Mouse (Mus musculus) hindbrain, embryonic 10.5 days (tissue): ENCODE data around the gene Myom1. TPM values are rescaled to one million over a fixed set of nuclear protein-coding genes. Genes with fewer than 3 reads are reported as not detected.

Experiments
- DNase-seq: peaks from one replicate; pipeline ENCODE4 v3.0.0-alpha.2; 2017; ENCODE audit warnings: low spot score
- H3K27ac ChIP-seq: fragments of 300-500 bp; sonication (generic); 2 replicates; pipeline ENCODE4 v1.5.1; 2016; ENCODE audit warnings: mild to moderate bottlenecking, moderate library complexity
- H3K27me3 ChIP-seq: fragments of 300-500 bp; sonication (generic); 2 replicates; pipeline ENCODE4 v1.6.1; 2016; ENCODE audit warnings: mild to moderate bottlenecking; ENCODE audit not compliant: poor library complexity, insufficient read depth, severe bottlenecking
- H3K36me3 ChIP-seq: fragments of 300-500 bp; sonication (generic); 2 replicates; pipeline ENCODE4 v1.6.1; 2016; ENCODE audit warnings: mild to moderate bottlenecking, moderate library complexity
- H3K4me1 ChIP-seq: fragments of 300-500 bp; sonication (generic); replicated peaks from 2 replicates; pipeline ENCODE4 v1.6.1; 2016; ENCODE audit warnings: mild to moderate bottlenecking
- H3K4me3 ChIP-seq: fragments of 300-500 bp; sonication (generic); 2 replicates; pipeline ENCODE4 v1.5.1; 2016; ENCODE audit warnings: mild to moderate bottlenecking, moderate library complexity
- H3K9me3 ChIP-seq: fragments of 300-500 bp; sonication (generic); 2 replicates; pipeline ENCODE4 v1.6.1; 2016; ENCODE audit warnings: mild to moderate bottlenecking, moderate library complexity
- WGBS: fragments of 180-500 bp; shearing (Covaris S2); methylation state at CpG from one replicate; pipeline ENCODE4 v1.1.7; 2016; 5-methylcytosine and 5-hydroxymethylcytosine counted together
- polyA plus RNA-seq: library from polyadenylated mRNA; unstranded; fragments of >200 nt; fragmentation: Nextera tagmentation; extraction: Ambion mirVana; gene quantifications from 2 replicates; pipeline ENCODE4 v1.2.1, GENCODE M21; 2016

Gene Myom1
- polyA plus RNA-seq, 1 experiment from 2014 or later: 0.99 TPM

DNA sequence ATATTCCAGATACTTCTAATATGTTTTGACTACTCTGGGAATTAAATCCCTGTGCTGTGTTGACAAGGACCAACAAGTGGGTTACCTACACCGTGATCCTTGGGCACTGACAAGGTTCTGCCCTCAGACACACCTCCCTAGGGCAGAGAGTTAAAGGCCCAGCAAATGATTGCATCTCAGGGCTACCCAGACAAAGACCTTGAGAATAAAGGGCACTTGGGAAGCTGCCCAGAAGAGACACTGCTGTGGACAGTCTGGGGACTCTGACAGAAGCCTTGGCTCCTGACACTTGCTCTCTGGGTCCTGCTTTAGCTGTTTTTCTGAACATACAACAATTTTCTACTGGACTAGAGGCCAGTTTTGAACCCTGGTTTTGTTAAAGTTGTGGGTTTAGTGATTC, 152.8 kb downstream of the Myom1 start:
- H3K9me3 ChIP-seq: no peaks in the 10 kb centered on the region
- no peak for DNase-seq
- no peaks in the 10 kb centered on the region for H3K36me3 ChIP-seq
- H3K4me1 ChIP-seq: peaks cover 23% of the 10 kb centered on the region
- WGBS: 52% methylated on average over 1 of the region's 1 CpGs
- peak overlapping the region; percentile 35; the same call in 1 of the 2 replicates for H3K27ac ChIP-seq
- H3K4me3 ChIP-seq: no peak overlapping the region
- no peaks in the 10 kb centered on the region for H3K27me3 ChIP-seq

DNA sequence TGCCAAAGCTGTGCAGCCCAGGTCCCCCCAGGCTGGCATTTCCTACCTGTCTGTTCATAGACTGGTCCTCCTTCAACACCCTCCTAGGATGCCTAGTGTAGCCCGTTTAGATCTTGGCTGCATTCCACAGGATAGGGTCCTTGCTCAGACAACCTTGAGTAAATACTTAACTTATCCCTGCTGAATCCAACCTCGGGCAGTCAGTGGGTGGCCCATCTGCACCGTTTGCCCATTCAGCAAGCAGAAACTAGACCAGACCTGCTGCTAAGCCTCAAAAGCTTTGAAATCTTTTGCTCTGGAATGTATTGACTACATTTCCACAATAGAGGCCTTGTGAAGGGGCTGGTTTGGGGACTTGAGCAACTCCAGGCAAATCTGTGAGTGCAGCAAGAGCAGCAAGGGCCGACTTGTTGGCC, 156.7 kb downstream of the Myom1 start:
- no peaks in the 10 kb centered on the region for H3K36me3 ChIP-seq
- peak; percentile 25 for DNase-seq
- H3K27ac ChIP-seq: peak overlapping the region; percentile 19; the same call in 1 of the 2 replicates
- peaks cover 23% of the 10 kb centered on the region for H3K4me1 ChIP-seq
- no peaks in the 10 kb centered on the region for H3K9me3 ChIP-seq
- H3K27me3 ChIP-seq: no peaks in the 10 kb centered on the region
- WGBS: 29% methylated on average over 4 of the region's 4 CpGs
- H3K4me3 ChIP-seq: no peak overlapping the region

GRCm38 (mm10) chr17:71159720-71160119, 157.3 kb downstream of the Myom1 start:
- Histone ChIP-seq H3K36me3 (no peaks in the 10 kb centered on the region), H3K4me1 (peaks cover 22% of the 10 kb centered on the region), H3K9me3 (no peaks in the 10 kb centered on the region), H3K27ac (peak overlapping the region; percentile 19; the same call in 1 of the 2 replicates), H3K4me3 (no peak overlapping the region), H3K27me3 (no peaks in the 10 kb centered on the region)
- WGBS: 69% methylated on average over 8 of the region's 8 CpGs
- no peak for DNase-seq

- H3K27ac ChIP-seq: peak overlapping the region; percentile 19; the same call in 1 of the 2 replicates
- no peaks in the 10 kb centered on the region for H3K9me3 ChIP-seq
- peaks cover 15% of the 10 kb centered on the region; the same call in 1 of the 2 replicates for H3K4me1 ChIP-seq
- no peaks in the 10 kb centered on the region for H3K36me3 ChIP-seq
- no peak for DNase-seq
- 91% methylated on average over 8 of the region's 8 CpGs for WGBS
- H3K4me3 ChIP-seq: no peak overlapping the region
- H3K27me3 ChIP-seq: no peaks in the 10 kb centered on the region
Measured at GRCm38 (mm10) chr17:71160244-71160995, 158.0 kb downstream of the Myom1 start.

DNA sequence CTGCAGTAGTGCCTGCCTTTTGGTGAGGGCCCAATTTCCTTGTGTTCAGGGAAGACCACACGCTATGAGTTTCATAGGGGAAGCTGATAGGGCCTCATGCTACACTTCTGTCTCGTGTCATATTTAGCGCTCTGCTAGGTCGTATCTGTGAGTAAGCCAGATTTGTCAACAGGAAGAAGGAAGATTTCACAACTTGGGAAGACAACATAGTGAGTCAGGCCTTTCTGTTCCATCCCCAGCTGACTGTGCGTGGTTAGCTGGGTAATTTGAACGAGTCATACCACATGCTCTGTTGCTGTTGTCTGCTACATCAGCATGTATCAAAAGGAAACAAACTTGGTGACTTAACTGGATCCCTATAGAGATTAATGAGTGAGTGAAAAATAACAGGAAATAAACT, 162.6 kb downstream of the Myom1 start:
- H3K27ac ChIP-seq: no peak overlapping the region
- no peak for DNase-seq
- WGBS: 86% methylated on average over 6 of the region's 6 CpGs

GRCm38 (mm10) chr17:71168205-71168815, 165.9 kb downstream of the Myom1 start:
- no peaks in the 10 kb centered on the region for H3K9me3 ChIP-seq
- no peaks in the 10 kb centered on the region for H3K4me1 ChIP-seq
- H3K36me3 ChIP-seq: no peaks in the 10 kb centered on the region
- no peaks in the 10 kb centered on the region for H3K27me3 ChIP-seq
- 89% methylated on average over 5 of the region's 5 CpGs for WGBS
- no peak overlapping the region for H3K4me3 ChIP-seq
- DNase-seq: no peak
- H3K27ac ChIP-seq: no peak overlapping the region

More for the DNA sequence above, 162.6 kb downstream of the Myom1 start:
- Histone ChIP-seq H3K36me3 (no peaks in the 10 kb centered on the region), H3K4me1 (0 out of 2 replicates have a peak, but pooled peaks cover 2% of the 10 kb centered on the region), H3K4me3 (no peak overlapping the region), H3K27me3 (no peaks in the 10 kb centered on the region), H3K9me3 (no peaks in the 10 kb centered on the region)

- DNase-seq: no peak
- H3K27me3 ChIP-seq: no peaks in the 10 kb centered on the region
Measured at GRCm38 (mm10) chr17:71168846-71169245, 166.4 kb downstream of the Myom1 start.

GRCm38 (mm10) chr17:71169639-71170038, 167.2 kb downstream of the Myom1 start:
- WGBS: 81% methylated on average over 1 of the region's 1 CpGs

More at GRCm38 (mm10) chr17:71168846-71169245, 166.4 kb downstream of the Myom1 start:
- Histone ChIP-seq H3K4me3 (no peak overlapping the region), H3K36me3 (no peaks in the 10 kb centered on the region), H3K9me3 (no peaks in the 10 kb centered on the region), H3K4me1 (no peaks in the 10 kb centered on the region), H3K27ac (no peak overlapping the region)
- 64% methylated on average over 9 of the region's 9 CpGs for WGBS

DNA sequence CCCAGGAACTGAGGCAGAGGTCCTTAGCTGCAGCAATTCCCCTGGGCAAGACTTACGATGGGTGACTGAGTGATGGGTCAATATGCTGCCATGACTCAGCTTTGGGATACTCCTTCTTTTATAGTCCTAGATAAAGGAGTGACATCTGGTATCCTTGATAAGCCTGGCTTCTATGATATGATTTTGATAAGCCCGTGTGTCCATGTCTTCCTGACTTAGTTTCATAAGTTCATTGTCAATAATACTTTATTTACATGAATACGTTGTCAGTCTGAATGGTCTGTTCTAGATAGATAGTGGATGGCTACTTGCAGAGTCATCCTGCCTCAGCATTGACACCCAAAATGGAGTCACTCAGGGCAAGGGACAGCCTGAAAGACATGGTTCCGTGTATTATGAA, 168.7 kb downstream of the Myom1 start:
- H3K36me3 ChIP-seq: no peaks in the 10 kb centered on the region
- no peak overlapping the region for H3K27ac ChIP-seq
- no peaks in the 10 kb centered on the region for H3K4me1 ChIP-seq
- WGBS: 90% methylated on average over 4 of the region's 4 CpGs
- H3K27me3 ChIP-seq: no peaks in the 10 kb centered on the region
- H3K4me3 ChIP-seq: no peak overlapping the region
- no peak for DNase-seq
- no peaks in the 10 kb centered on the region for H3K9me3 ChIP-seq

More at GRCm38 (mm10) chr17:71169639-71170038, 167.2 kb downstream of the Myom1 start:
- H3K4me3 ChIP-seq: no peak overlapping the region
- no peaks in the 10 kb centered on the region for H3K9me3 ChIP-seq
- no peaks in the 10 kb centered on the region for H3K27me3 ChIP-seq
- H3K4me1 ChIP-seq: no peaks in the 10 kb centered on the region
- no peak overlapping the region for H3K27ac ChIP-seq
- DNase-seq: no peak
- no peaks in the 10 kb centered on the region for H3K36me3 ChIP-seq

Other genes with a start within 250 kb of the Myom1 start
- 68.9 and 83.0 TPM in 2 replicates for gene Tgif1, start 149.1 kb upstream of the Myom1 start, polyA plus RNA-seq
- gene Myl12a, start 245 bp downstream of the Myom1 start, polyA plus RNA-seq: 427 and 441 TPM in 2 replicates
- 31.1 and 33.9 TPM in 2 replicates for gene Lpin2, start 179.9 kb downstream of the Myom1 start, polyA plus RNA-seq